Mouse (Mus musculus) spleen, postnatal 36 days (tissue): ENCODE data around the gene 1700016D06Rik.
A peak's percentile ranks its signal among the peaks of the same experiment; 100 is the strongest.

Experiments used
- DNase-seq, 2 experiments: peaks; one replicate each; pipeline ENCODE4 v3.0.0; 2022; ENCODE audit warnings: low spot score in 2 of 2, mixed read lengths in 1 of 2

The 1700016D06Rik gene

DNA sequence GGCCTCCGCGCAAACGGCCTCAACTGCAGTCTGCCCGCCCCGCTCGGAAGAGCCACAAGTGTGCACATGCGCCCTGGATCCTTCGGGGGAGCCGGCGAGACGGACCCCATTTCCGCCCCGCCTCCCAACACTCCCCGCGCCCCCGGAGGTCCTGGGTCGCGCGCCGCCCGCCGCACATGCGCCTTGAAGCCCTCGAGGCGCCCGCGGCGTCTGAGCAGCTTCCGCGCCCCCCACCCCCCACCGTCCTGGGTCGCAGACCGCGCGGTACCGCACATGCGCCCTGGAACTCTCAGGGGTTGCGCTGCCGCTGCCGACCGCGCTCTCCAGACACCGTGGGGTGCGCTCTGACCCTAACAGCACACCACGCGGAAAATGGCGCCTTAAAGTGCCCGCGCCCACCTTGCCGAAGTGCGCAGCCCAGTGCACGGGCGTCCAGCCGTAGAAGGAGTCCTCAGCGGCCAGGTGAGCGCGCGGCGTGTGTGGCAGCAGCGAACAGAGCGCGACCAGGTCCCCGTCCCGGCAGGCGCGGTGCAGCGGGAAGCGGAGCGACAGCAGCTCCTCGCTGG, 65.8 kb downstream of the 1700016D06Rik start:
- peak; percentile 91 for DNase-seq

DNA sequence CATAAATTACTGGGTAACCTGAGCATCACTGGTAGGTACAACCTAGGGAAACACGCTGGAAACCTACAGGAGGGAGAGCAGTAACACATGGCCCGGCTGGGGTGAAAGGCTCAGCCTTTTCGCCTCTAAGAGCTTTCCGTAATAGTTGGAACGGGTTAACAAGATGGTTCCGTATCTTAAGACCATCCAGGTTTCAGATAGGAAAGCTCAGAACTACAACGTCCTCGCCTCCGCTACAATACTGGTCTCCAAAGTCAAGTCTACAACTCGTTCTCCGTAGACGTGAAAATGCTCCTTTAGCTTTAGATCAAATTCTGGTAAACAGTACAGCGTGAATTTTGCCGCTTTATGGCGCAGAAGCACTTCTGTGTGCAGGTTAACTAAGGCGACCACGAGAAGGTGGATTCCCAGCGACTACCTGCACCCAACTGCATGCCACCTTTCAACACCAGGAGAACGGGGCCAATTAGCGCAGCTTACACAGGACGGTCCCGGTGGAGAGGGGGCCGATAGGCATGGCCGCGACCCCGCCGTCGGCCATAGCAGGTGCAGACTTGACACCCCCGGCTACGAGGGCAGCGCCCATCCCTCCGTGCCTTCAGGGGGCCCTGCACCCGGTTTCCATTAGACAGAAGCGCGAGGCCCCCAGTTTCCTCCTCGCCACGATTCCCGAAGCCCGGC, 66.4 kb downstream of the 1700016D06Rik start:
- no peak for DNase-seq

DNA sequence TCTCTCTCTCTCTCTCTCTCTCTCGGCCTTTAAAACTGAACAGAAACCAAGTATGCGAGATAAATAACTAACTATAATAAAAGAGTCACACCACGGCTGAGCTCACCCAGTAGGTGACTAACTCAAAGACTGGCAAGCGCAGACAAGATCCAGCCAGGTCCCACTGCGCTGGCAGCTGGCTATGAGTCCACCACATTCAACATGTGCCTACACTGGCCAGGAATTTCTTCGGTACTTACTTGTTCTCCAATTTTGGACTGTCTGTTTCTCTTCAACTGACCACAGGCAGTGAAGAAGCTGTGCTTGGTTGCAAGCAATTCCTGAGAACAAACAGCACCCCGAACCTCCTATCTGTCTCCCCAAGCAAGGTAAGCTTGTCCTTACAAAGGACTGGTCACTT, 67.4 kb downstream of the 1700016D06Rik start:
- DNase-seq: no peak

DNA sequence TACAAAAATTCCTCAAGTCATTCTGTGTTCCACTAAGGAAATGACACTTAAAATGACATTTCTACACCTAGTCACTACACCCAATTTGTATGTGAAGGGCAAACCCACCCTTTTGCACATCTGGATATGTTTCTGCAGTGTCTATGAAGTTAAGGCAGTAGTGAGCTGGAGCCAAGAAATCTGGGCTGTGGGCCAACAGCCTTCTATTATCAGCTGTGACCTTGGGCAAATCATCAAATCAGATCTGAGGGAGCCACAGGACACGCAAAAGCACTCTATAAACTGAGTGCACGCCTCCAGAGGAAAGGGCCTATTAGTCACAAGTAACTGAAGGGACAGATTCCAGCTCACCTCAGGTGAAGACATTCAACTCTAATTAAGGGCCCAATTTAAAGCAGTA, 68.5 kb downstream of the 1700016D06Rik start:
- DNase-seq: peak; percentile 6

DNA sequence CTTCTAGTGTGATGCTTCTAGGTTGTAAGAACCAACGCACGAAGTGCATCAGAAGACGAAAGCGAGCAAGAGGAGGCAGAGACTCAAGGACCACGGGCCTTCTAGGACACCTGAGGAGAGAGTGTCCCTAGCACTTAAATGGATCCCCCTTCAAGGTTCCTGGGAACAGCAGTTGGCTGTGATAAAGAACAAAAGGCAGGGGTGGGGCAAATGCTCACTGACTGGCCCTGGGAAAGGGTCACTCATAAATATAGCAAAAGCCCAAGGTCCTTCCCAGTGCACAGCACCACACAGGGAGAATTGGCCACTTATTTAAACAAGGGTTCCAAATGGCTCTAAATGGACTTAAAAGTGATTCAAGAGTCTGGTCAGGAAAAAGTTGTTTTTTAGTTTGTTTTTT, 71.7 kb downstream of the 1700016D06Rik start:
- DNase-seq: no peak

DNA sequence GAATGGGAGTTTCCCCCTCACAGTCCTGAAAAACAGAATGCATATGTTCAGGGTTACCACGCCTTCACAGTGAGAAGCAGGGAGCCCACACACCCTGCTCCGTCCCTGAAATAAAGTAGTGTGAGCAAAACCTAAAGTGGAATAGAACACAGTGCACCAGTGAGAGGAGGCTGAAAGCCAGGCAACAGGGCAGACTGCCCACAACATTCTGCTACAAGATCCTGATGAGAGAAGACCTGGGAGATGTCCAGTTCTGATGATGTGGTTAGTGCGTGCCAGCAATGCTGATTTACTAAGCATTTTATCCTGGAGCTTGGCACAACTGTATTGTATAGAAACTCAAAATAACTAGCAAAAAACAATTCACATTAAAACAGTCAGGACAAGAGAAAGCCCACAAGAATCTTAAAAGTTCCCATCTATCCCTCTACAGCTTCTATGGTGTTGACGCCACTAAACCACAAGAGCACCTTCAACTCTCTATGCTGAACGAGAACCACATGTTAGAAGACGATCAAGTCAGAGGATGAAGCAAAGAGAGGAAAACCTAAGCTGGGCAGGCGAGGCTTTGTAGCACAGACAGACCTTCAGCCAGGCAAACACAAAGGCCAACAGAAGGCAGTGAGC, 72.2 kb downstream of the 1700016D06Rik start:
- DNase-seq: no peak

DNA sequence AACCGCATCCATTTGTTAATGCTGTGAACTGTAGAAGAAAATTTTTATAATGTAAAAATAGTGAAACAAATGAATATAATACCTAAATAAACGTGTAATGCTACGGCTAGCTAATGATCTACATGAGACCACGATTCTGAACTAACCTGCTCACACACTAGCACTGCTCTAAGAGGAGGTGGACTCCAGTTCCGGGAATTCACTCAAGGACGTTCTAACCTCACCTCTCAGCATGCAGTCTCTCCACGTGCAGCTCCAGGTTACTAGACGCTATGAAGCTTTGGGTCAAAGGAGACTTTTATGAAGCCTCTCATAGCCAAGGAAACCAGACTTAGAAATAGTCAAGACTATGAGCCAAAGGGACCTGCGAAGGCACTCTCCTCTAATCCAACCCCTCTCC, 73.1 kb downstream of the 1700016D06Rik start:
- no peak for DNase-seq

DNA sequence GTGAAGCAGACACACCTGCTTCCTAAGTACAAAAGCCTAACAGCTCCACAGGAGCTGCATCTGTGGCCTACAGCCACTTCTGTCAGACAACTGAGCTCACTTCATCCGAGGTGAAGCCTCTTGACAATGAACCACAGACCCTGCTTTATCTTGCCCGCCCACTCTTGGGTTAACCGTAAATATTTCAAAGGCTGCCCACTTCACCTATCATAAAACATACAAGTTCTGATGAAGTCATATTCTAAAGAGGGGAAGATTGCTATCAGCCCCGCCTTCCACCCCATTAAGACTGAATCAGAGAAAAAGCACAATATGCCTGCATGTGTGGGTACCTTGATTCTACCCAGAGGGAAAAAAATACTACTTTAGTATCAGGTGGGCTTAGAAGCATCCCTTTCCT, 75.8 kb downstream of the 1700016D06Rik start:
- no peak for DNase-seq

DNA sequence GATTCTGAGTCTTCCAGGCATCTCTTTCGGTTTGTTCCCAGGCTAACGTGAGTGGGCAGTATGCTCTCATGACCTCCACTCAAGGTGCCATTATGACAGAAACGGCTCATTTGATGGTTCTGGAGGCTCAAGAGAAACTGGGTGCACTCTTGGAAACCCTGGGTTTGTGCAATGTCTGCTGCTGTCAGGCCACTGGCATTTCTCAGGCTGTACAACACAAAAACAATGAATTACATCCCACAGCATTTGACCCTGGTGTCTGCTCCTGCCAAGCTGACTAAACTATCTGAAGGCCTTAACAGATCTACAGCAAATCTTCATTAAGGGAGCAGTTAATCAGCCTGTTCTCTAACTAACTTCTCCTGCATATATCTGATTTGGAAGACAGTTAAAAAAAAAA, 81.8 kb downstream of the 1700016D06Rik start:
- no peak for DNase-seq

DNA sequence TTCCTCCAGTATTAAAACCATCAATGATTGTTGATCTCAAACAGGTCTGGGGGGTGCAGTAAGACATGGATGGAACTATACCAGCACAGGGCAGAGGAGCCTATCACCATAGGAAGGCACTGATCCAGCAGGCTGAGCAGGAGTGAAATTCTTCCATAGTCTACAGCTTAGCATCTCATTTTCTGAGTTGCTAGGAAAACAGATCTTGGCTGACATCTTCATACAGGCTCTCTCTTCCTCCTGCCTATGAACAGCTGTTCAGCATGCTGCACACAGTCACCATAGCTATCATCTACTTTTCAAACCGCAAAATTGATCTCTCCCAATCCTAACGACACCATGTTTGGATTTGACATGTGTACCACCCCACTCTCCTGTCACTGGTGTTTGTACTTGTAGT, 82.8 kb downstream of the 1700016D06Rik start:
- DNase-seq: no peak

DNA sequence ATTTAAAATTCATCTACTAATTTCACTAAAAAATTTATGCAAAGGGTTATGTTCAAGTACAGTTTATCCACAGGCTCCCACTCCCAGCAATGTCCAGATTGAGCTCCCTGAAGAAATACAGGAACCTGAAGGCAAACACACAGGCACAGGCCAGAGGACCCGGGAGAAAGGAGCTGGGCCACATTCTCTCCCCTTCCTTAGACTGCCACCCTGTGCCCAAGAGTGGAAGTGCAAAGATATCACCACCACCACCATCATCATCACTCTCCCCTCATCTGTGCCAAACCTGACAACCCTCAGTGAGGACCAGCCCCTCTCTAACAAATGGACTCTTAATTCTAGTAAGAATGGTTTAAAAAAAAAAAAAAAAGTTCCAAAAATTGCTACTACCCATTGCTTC, 84.6 kb downstream of the 1700016D06Rik start:
- DNase-seq: peak in 1 of 2 experiments; percentile 23

DNA sequence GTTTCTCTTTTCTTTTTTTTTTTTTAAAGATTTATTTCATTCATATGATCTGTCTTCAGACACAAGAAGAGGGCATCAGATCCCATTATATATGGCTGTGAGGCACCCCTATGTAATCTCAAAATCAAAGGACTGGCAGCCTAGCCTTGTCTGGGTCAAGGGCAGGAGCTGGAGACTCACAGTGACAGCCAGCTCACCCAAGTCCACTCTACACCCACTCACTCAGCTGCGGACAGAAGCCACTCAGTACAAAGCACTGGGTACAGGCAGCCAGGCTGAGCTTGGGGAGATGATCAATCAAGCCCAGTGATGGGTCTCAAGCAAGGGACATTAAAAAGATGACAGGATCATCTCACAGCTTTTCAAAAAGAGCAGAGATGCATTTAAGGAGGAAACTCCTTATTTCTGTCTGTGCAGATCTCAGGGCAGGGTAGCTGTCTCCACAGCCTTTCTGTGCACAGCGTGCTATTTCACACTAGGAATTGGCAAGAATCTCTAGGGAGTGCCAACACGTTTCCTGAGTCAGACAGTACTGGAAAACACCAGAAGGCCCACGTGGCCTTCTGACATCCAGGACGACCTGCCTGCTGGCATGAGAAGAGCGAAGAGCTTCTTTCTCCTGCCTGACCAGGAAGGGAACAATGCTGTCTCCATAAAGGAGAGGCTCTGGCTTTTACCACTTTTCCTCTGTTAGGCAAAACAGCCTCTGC, 86.6 kb downstream of the 1700016D06Rik start:
- no peak for DNase-seq

DNA sequence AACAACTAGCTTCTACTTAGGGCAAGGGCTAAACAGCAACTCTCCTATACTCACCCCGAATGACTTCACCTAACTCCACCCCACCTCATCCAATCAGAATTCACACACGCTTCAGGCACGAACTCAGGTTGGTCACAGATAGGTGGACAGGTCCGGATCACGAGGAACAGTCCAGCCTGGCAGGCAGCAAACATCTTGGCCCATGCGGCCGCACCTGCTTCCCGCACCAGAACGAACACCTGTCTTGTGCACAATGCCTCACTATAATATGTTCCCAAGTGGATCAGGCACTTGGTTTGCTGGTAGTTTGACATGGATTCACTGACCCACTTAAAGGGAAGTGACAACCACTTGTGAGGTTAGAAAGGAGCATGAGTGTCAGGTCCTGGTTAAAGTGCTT, 92.0 kb downstream of the 1700016D06Rik start:
- DNase-seq: no peak
